Mouse (Mus musculus): ENCODE results near the gene Ano6. TPM values are rescaled to one million over a fixed set of nuclear protein-coding genes. Genes with fewer than 3 reads are reported as not detected.
A peak's percentile ranks its signal among the peaks of the same experiment; 100 is the strongest.

Gene Ano6
- polyA plus RNA-seq, 1 experiment, result 104 TPM

GRCm38 (mm10) chr15:95758069-95758468, 32.6 kb upstream of the Ano6 start:
- WGBS, result 61% methylated on average over 5 of the region's 5 CpGs
- Histone ChIP-seq H3K4me1 (replicated peaks; ENCODE audit: control insufficient read depth, insufficient read depth, low read length) (peaks cover 24% of the 10 kb centered on the region), H3K27ac (ENCODE audit: control insufficient read depth, insufficient read depth, low read length) (peak overlapping the region; percentile 94), H3K27me3 (ENCODE audit: control insufficient read depth, insufficient read depth, low read length) (no peaks in the 10 kb centered on the region), H3K4me3 (ENCODE audit: control insufficient read depth, insufficient read depth, low read length) (no peak overlapping the region), H3K36me3 (ENCODE audit: control insufficient read depth, insufficient read depth, low read length) (no peaks in the 10 kb centered on the region)
- DNase-seq, result no peak
- no peak for TF ChIP-seq POLR2A (IDR thresholded peaks at IDR 0.05; ENCODE audit: control insufficient read depth, extremely low read depth, insufficient read depth, low read length, poor library complexity)
- TF ChIP-seq CTCF (IDR thresholded peaks at IDR 0.05; ENCODE audit: borderline replicate concordance, control insufficient read depth, extremely low read depth, insufficient read depth, low read length, poor library complexity), result no peak

- TF ChIP-seq POLR2A (IDR thresholded peaks at IDR 0.05; ENCODE audit: control insufficient read depth, extremely low read depth, insufficient read depth, low read length, poor library complexity) (no peak), CTCF (IDR thresholded peaks at IDR 0.05; ENCODE audit: borderline replicate concordance, control insufficient read depth, extremely low read depth, insufficient read depth, low read length, poor library complexity) (no peak)
- Histone ChIP-seq H3K27ac (ENCODE audit: control insufficient read depth, insufficient read depth, low read length) (peak overlapping the region; percentile 94), H3K36me3 (ENCODE audit: control insufficient read depth, insufficient read depth, low read length) (no peaks in the 10 kb centered on the region), H3K4me3 (ENCODE audit: control insufficient read depth, insufficient read depth, low read length) (no peak overlapping the region), H3K4me1 (replicated peaks; ENCODE audit: control insufficient read depth, insufficient read depth, low read length) (peaks cover 26% of the 10 kb centered on the region), H3K27me3 (ENCODE audit: control insufficient read depth, insufficient read depth, low read length) (no peaks in the 10 kb centered on the region)
- DNase-seq, result no peak
- WGBS, result 46% methylated on average over 12 of the region's 12 CpGs
These were observed 31.8 kb upstream of the Ano6 start for GRCm38 (mm10) chr15:95758696-95759434.

GRCm38 (mm10) chr15:95759857-95760256, 30.8 kb upstream of the Ano6 start:
- Histone ChIP-seq H3K4me3 (ENCODE audit: control insufficient read depth, insufficient read depth, low read length) (no peak overlapping the region), H3K36me3 (ENCODE audit: control insufficient read depth, insufficient read depth, low read length) (no peaks in the 10 kb centered on the region), H3K4me1 (replicated peaks; ENCODE audit: control insufficient read depth, insufficient read depth, low read length) (peaks cover 28% of the 10 kb centered on the region), H3K27me3 (ENCODE audit: control insufficient read depth, insufficient read depth, low read length) (no peaks in the 10 kb centered on the region), H3K27ac (ENCODE audit: control insufficient read depth, insufficient read depth, low read length) (no peak overlapping the region)
- DNase-seq, result no peak
- no peak for TF ChIP-seq CTCF (IDR thresholded peaks at IDR 0.05; ENCODE audit: borderline replicate concordance, control insufficient read depth, extremely low read depth, insufficient read depth, low read length, poor library complexity)
- no peak for TF ChIP-seq POLR2A (IDR thresholded peaks at IDR 0.05; ENCODE audit: control insufficient read depth, extremely low read depth, insufficient read depth, low read length, poor library complexity)
- WGBS, result 90% methylated on average over 6 of the region's 6 CpGs

- H3K27ac ChIP-seq (ENCODE audit: control insufficient read depth, insufficient read depth, low read length), result 0 out of 2 replicates have a peak overlapping the region, but pooled peaks have one; percentile 13
- peaks cover 33% of the 10 kb centered on the region for H3K4me1 ChIP-seq (replicated peaks; ENCODE audit: control insufficient read depth, insufficient read depth, low read length)
- 84% methylated on average over 7 of the region's 7 CpGs for WGBS
- H3K4me3 ChIP-seq (ENCODE audit: control insufficient read depth, insufficient read depth, low read length), result no peak overlapping the region
- no peaks in the 10 kb centered on the region for H3K27me3 ChIP-seq (ENCODE audit: control insufficient read depth, insufficient read depth, low read length)
- DNase-seq, result no peak
- TF ChIP-seq POLR2A (IDR thresholded peaks at IDR 0.05; ENCODE audit: control insufficient read depth, extremely low read depth, insufficient read depth, low read length, poor library complexity), result no peak
- no peak for TF ChIP-seq CTCF (IDR thresholded peaks at IDR 0.05; ENCODE audit: borderline replicate concordance, control insufficient read depth, extremely low read depth, insufficient read depth, low read length, poor library complexity)
- no peaks in the 10 kb centered on the region for H3K36me3 ChIP-seq (ENCODE audit: control insufficient read depth, insufficient read depth, low read length)
These were observed 29.2 kb upstream of the Ano6 start for GRCm38 (mm10) chr15:95761420-95761819.

GRCm38 (mm10) chr15:95762661-95763303, 27.9 kb upstream of the Ano6 start:
- WGBS, result 36% methylated on average over 12 of the region's 12 CpGs

GRCm38 (mm10) chr15:95763464-95763863, 27.2 kb upstream of the Ano6 start:
- TF ChIP-seq CTCF (IDR thresholded peaks at IDR 0.05; ENCODE audit: borderline replicate concordance, control insufficient read depth, extremely low read depth, insufficient read depth, low read length, poor library complexity), result no peak
- no peak for TF ChIP-seq POLR2A (IDR thresholded peaks at IDR 0.05; ENCODE audit: control insufficient read depth, extremely low read depth, insufficient read depth, low read length, poor library complexity)
- Histone ChIP-seq H3K27ac (ENCODE audit: control insufficient read depth, insufficient read depth, low read length) (no peak overlapping the region), H3K4me1 (replicated peaks; ENCODE audit: control insufficient read depth, insufficient read depth, low read length) (peaks cover 34% of the 10 kb centered on the region), H3K27me3 (ENCODE audit: control insufficient read depth, insufficient read depth, low read length) (no peaks in the 10 kb centered on the region), H3K4me3 (ENCODE audit: control insufficient read depth, insufficient read depth, low read length) (no peak overlapping the region), H3K36me3 (ENCODE audit: control insufficient read depth, insufficient read depth, low read length) (no peaks in the 10 kb centered on the region)
- DNase-seq, result no peak
- 80% methylated on average over 6 of the region's 6 CpGs for WGBS

More at GRCm38 (mm10) chr15:95762661-95763303, 27.9 kb upstream of the Ano6 start:
- Histone ChIP-seq H3K36me3 (ENCODE audit: control insufficient read depth, insufficient read depth, low read length) (no peaks in the 10 kb centered on the region), H3K27me3 (ENCODE audit: control insufficient read depth, insufficient read depth, low read length) (no peaks in the 10 kb centered on the region), H3K4me3 (ENCODE audit: control insufficient read depth, insufficient read depth, low read length) (no peak overlapping the region), H3K27ac (ENCODE audit: control insufficient read depth, insufficient read depth, low read length) (peak overlapping the region; percentile 59), H3K4me1 (replicated peaks; ENCODE audit: control insufficient read depth, insufficient read depth, low read length) (peaks cover 38% of the 10 kb centered on the region)
- peak; percentile 72 for DNase-seq
- TF ChIP-seq POLR2A (IDR thresholded peaks at IDR 0.05; ENCODE audit: control insufficient read depth, extremely low read depth, insufficient read depth, low read length, poor library complexity), result no peak
- TF ChIP-seq CTCF (IDR thresholded peaks at IDR 0.05; ENCODE audit: borderline replicate concordance, control insufficient read depth, extremely low read depth, insufficient read depth, low read length, poor library complexity), result peak; percentile 69; the same call in 1 of the 2 replicates

Data from thymus, adult 2 months (tissue).